Mouse (Mus musculus): ENCODE measurements around the gene Gm20388. TPM values are rescaled to one million over a fixed set of nuclear protein-coding genes. Genes with fewer than 3 reads are reported as not detected.

Gm20388 gene
- polyA plus RNA-seq, 1 experiment from 2014 or later: not detected

DNA sequence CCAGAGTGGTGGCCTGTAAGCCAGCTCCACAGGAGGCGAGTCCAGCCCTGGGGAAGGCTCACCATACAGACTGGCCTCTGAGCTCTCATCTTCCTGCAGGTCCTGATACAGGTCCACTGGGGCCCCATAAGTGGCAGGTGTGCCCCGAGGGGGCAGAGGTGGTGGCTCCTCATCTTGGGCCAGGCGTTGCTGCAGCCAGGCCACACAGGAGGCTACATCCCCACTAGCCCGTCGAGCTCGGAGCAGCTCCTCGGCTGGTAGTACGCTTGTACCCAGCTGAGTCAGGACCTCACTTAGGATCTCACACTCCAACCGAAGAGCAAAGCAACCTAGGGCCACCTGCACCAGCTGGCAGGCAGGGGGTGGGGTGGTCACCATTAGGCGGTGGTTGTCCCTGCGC is 3323.1 kb downstream of the Gm20388 start:
- Histone ChIP-seq H3K36me3 (0 out of 2 replicates have a peak, but pooled peaks cover 7% of the 10 kb centered on the region), H3K27ac (no peak overlapping the region), H3K9me3 (replicated peaks) (no peaks in the 10 kb centered on the region), H3K9ac (no peak overlapping the region), H3K4me1 (replicated peaks) (peaks cover 23% of the 10 kb centered on the region), H3K4me2 (no peak overlapping the region), H3K4me3 (replicated peaks) (no peak overlapping the region), H3K27me3 (peaks cover 33% of the 10 kb centered on the region)
- ATAC-seq (ENCODE audit: low read depth) (no peak), DNase-seq (no peak)
- 79% methylated on average over 11 of the region's 11 CpGs for WGBS (ENCODE audit: insufficient replicate concordance)

DNA sequence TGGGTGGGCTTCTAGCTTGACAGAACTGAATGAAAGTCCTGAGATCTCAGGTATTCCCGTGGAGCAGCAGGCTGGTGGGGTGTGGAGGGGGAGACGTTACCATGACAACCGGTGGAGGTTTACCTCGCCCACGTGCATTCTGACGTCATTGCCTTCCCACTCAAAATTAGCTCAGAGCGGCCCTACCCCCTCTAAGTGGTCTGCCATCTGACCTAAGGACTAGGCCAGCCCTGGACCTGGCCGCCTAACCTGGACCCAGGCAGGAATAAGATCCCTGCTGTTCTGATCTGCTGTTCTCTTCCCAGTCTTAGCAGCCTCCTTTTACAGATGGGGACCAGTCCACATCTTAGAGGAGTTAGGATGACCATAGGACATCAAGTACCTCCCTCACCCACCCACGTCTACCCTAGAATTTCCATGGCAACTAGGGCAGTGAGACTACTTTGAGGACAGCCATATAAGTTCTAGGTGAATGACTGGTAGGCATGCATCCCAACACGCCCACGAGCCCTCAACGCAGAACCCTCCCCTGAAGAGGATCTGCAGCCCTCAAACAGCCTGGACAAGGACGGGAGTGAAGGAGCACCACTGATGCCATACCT is 3324.4 kb downstream of the Gm20388 start:
- ATAC-seq (ENCODE audit: low read depth) (no peak), DNase-seq (no peak)
- Histone ChIP-seq H3K9ac (peak overlapping the region; percentile 68; the same call in 1 of the 2 replicates), H3K4me1 (replicated peaks) (peaks cover 23% of the 10 kb centered on the region), H3K27me3 (peaks cover 33% of the 10 kb centered on the region), H3K4me3 (replicated peaks) (peak overlapping the region; percentile 68), H3K9me3 (replicated peaks) (no peaks in the 10 kb centered on the region), H3K27ac (no peak overlapping the region), H3K4me2 (peak overlapping the region; percentile 96), H3K36me3 (no peaks in the 10 kb centered on the region)
- WGBS (ENCODE audit: insufficient replicate concordance): 30% methylated on average over 13 of the region's 13 CpGs

DNA sequence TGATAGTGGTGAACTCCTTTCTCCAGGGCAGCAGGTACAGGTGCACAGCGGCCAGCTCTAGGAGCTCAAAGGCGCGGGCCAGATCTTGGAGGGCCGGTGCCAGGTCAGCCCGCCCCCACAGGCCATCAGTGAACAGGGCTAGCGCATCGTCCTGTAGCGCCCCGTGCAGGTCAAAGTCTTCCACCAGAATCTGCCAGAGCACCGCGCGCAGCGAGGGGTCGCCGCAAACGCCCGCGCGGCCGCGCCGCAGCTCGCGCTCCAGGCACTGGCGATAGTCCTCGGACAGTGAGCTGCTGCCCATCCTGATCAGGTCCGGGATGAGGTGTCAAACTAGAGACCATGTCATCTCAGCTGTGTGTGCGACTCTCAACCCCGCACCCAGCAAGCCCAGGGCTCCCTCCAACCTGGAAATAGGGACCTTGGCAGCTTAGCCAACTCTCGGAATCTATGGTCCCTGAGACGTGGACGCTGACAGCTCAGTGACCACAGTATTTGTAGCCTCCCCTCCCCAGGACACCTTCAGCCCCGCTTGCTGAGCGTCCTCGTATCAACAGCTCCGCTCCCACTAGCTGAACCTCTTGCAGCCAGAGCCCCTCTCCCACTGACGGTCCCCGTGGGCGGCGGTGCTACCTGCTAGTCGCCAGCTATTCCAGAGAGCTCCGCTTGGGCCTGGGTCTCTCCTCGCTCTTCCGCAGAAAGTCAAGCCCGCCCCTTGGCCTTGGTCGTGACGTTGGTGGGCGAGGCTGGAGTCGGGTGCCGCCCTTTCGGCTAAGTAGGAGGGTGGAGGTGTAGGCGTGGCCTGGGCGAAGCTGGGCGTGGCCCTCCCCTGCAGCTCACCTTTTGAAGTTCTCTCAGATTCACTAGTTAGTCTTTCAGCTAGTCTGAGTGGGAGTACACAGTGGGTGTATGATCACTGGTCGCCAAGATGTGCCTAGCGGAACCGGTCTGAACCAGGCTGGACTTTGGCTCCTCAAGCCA is 3325.2 kb downstream of the Gm20388 start, which contains the start of gene Spata2l:
Gene Spata2l, minus strand, starts transcription at position 714 of the 978 bp plus-strand sequence.
- Histone ChIP-seq H3K27me3 (peaks cover 33% of the 10 kb centered on the region), H3K4me2 (peak within 1 kb of the TSS; percentile 96), H3K4me3 (replicated peaks) (peak within 1 kb of the TSS; percentile 68), H3K27ac (no peak within 1 kb of the TSS), H3K9ac (peak within 1 kb of the TSS; percentile 68), H3K9me3 (replicated peaks) (no peaks in the 10 kb centered on the region), H3K4me1 (replicated peaks) (peaks cover 23% of the 10 kb centered on the region), H3K36me3 (no peaks in the 10 kb centered on the region)
- 1% methylated on average over 57 of the region's 57 CpGs for WGBS (ENCODE audit: insufficient replicate concordance)
- ATAC-seq (ENCODE audit: low read depth): peak; percentile 82
- peak; percentile 85 for DNase-seq

DNA sequence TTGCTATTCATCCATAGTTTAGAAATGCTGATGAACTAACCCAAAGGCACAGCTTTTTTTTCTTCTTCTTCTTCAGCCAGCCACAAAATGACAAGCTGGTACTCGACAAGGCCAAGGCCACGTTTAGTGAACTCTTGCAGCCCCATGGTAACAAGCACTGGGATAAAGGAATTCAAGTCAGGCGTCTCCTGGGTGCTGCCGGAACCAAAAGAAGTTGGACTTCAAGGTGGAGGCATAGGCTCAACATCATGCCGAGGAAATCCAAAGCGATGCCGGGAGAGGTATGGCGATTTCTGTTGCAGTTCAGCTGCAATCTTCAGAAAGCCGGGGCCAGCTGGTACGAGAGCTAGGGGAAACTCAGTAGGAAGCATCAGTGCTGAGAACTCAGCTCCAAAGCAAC is 3328.8 kb downstream of the Gm20388 start:
- ATAC-seq (ENCODE audit: low read depth): no peak
- Histone ChIP-seq H3K27ac (no peak overlapping the region), H3K9me3 (replicated peaks) (no peaks in the 10 kb centered on the region), H3K27me3 (peaks cover 21% of the 10 kb centered on the region), H3K36me3 (0 out of 2 replicates have a peak, but pooled peaks cover under 1% of the 10 kb centered on the region), H3K4me2 (no peak overlapping the region), H3K4me3 (replicated peaks) (no peak overlapping the region), H3K9ac (no peak overlapping the region), H3K4me1 (replicated peaks) (peaks cover 23% of the 10 kb centered on the region)
- no peak for DNase-seq
- WGBS (ENCODE audit: insufficient replicate concordance): 80% methylated on average over 10 of the region's 10 CpGs

DNA sequence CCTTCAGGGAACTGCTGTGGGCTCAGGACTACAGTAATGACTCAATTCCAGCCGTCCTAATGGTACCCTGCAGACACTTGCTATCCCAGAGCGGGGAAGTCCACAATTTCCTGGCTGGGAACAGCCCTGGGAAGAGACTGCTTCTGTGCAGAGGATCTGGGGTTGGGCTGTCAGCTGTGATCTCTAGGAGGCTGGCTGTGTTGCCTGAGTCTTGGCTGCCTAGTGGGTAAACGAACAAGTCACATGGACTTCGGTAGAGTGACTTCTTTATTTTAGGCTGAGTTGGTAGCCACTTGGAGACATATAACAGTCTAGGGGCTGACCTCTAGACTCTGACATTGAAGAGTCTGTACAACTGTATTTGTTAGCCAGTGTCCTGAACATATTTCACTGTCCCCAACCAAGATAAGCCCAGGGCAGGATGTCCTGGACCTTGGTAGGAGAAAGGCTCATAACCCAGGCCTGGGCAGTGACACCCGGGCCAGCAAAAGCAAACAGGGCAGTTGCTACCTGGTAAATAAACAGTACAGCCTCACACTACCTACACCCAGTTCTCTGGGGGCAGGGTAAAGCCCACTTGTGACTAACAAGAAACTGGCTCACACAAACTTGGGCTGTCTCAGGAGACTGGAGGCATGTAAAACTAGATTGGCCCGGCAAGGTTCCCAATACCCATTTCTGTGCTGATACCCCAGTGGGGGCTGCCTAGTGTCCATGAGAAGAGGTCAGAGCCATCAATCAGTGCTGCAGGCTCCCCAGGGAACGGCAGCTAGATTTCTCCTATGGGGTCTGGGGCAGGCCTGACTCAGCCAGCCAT is 3331.7 kb downstream of the Gm20388 start:
- Histone ChIP-seq H3K27ac (no peak overlapping the region), H3K36me3 (peaks cover 18% of the 10 kb centered on the region; the same call in 1 of the 2 replicates), H3K27me3 (peaks cover 1% of the 10 kb centered on the region; the same call in 1 of the 2 replicates), H3K4me3 (replicated peaks) (no peak overlapping the region), H3K9me3 (replicated peaks) (no peaks in the 10 kb centered on the region), H3K4me2 (no peak overlapping the region), H3K9ac (no peak overlapping the region), H3K4me1 (replicated peaks) (no peaks in the 10 kb centered on the region; the same call in 1 of the 2 replicates)
- 68% methylated on average over 7 of the region's 7 CpGs for WGBS (ENCODE audit: insufficient replicate concordance)
- no peak for DNase-seq
- 0 out of 2 replicates have a peak, but pooled peaks have one; percentile 8 for ATAC-seq (ENCODE audit: low read depth)

DNA sequence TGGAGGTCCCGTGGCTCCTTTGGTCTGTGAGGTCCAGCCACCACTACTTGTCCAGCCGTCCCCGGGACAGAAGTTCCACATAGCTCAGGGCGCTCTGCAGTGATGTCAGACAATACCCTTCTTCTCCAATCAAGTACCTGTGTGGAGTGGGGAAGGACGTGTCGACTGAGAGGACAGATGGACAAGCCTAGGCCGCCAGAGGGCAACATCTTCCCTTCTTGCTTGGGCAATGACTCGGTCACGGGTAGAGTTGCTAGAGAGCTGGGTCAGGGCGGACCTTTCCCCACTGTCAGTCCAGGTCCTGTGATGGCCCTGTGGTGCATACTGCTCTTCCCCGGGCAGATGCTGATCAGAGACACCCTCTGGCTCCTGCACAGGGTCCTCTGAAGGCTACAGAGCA is 3332.4 kb downstream of the Gm20388 start:
- no peak overlapping the region for H3K4me3 ChIP-seq (replicated peaks)
- no peak for ATAC-seq (ENCODE audit: low read depth)

DNA sequence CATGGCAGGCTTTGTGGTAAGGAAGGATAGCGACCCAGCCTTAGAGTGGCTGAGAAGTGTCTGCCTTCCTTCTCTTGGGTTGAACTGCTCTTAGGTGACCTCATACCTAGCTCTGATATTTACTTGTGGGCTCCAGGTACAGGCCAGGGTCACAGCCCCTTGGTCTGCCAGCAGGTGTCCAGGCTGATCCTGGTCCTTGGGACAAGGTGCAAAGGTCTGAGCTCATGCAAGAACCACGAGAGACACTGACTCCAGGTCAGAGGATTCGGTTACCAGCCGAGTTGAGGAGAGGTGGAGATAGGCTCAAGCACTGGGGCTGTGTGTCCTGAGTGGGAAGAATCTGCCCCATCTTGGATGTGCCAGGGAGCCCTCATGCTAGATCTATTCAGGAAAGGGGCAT is 3333.7 kb downstream of the Gm20388 start:
- 69% methylated on average over 4 of the region's 4 CpGs for WGBS (ENCODE audit: insufficient replicate concordance)
- Histone ChIP-seq H3K9ac (no peak overlapping the region), H3K4me3 (replicated peaks) (no peak overlapping the region), H3K27ac (no peak overlapping the region), H3K4me1 (replicated peaks) (no peaks in the 10 kb centered on the region; the same call in 1 of the 2 replicates), H3K9me3 (replicated peaks) (no peaks in the 10 kb centered on the region), H3K4me2 (no peak overlapping the region), H3K36me3 (peaks cover 38% of the 10 kb centered on the region), H3K27me3 (no peaks in the 10 kb centered on the region)
- ATAC-seq (ENCODE audit: low read depth) (no peak), DNase-seq (no peak)

More for the DNA sequence above, 3332.4 kb downstream of the Gm20388 start:
- Histone ChIP-seq H3K4me1 (replicated peaks) (no peaks in the 10 kb centered on the region; the same call in 1 of the 2 replicates), H3K9me3 (replicated peaks) (no peaks in the 10 kb centered on the region), H3K27me3 (no peaks in the 10 kb centered on the region), H3K27ac (no peak overlapping the region), H3K36me3 (peaks cover 25% of the 10 kb centered on the region), H3K9ac (no peak overlapping the region), H3K4me2 (no peak overlapping the region)
- no peak for DNase-seq
- 60% methylated on average over 11 of the region's 11 CpGs for whole genome bisulfite sequencing (ENCODE audit: insufficient replicate concordance)

DNA sequence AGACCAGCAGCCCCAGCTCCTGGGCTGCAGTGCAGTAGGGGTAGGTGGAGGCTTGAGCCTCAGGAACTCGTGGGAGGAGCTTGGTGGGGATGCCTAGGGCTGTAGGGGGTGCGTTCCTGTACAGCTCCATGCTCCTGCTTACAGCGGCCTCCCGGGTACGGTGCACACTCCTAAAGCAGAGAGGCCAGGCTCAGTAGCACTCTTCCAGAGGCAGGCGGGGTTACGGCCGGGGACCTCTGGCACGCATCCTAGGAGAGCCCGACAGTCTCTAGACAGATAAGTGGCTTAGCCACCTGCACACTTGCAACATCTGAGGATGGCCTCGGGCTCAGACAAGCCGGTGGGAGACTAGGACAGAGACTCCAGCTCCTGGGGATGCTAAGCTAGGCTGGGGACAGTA is 3334.9 kb downstream of the Gm20388 start:
- no peaks in the 10 kb centered on the region for H3K27me3 ChIP-seq
- 81% methylated on average over 12 of the region's 12 CpGs for WGBS (ENCODE audit: insufficient replicate concordance)
- H3K36me3 ChIP-seq: peaks cover 46% of the 10 kb centered on the region
- no peak overlapping the region for H3K4me2 ChIP-seq
- DNase-seq (no peak), ATAC-seq (ENCODE audit: low read depth) (no peak)
- H3K9ac ChIP-seq: no peak overlapping the region
- H3K4me3 ChIP-seq (replicated peaks): no peak overlapping the region
- H3K9me3 ChIP-seq (replicated peaks): no peaks in the 10 kb centered on the region
- H3K27ac ChIP-seq: no peak overlapping the region
- no peaks in the 10 kb centered on the region; the same call in 1 of the 2 replicates for H3K4me1 ChIP-seq (replicated peaks)

DNA sequence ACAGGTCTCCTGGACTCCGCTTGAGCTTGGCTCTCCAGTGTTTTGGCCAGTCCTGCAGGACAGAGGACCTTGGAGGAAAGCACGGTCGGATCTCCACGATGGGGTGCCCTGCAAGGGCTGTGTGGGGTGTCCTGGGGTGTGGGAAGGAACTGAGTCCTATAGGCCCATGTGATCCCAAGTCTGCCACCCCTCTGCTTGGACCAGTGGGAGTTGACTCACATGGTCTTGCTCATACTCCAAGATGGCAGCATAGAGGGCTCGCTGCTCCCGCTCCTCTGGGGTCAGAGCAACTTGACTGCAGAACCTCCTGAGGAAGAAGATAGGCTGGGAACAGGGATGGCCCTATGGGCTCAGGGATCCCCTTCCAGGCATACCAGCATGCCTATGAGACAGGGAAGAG is 3337.1 kb downstream of the Gm20388 start:
- Histone ChIP-seq H3K4me2 (no peak overlapping the region), H3K36me3 (peaks cover 54% of the 10 kb centered on the region), H3K9me3 (replicated peaks) (no peaks in the 10 kb centered on the region), H3K4me3 (replicated peaks) (no peak overlapping the region), H3K27me3 (no peaks in the 10 kb centered on the region), H3K4me1 (replicated peaks) (peaks cover 3% of the 10 kb centered on the region), H3K27ac (no peak overlapping the region), H3K9ac (no peak overlapping the region)
- DNase-seq: no peak
- WGBS (ENCODE audit: insufficient replicate concordance): 85% methylated on average over 6 of the region's 6 CpGs
- no peak for ATAC-seq (ENCODE audit: low read depth)

DNA sequence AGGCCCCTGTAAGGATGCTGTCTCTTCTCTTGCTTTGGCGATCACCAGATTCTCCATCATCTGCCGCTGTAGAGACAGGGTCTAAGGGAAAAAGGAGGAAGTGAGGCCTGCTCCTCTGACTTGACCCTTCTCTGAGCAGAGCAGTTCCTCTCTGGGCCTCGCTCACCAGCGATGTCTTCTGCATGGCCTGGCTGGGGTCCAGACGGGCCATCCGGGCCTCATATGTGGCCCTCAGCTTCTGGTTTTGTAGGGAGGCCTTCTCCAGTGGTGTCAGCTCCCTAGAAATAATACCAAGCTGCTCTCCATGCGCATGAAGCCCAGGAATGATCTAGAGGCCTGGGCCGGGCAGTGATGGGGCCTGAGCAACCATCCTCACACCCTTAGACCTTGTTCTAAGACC is 3338.0 kb downstream of the Gm20388 start:
- H3K4me1 ChIP-seq (replicated peaks): peaks cover 12% of the 10 kb centered on the region
- no peak overlapping the region for H3K4me3 ChIP-seq (replicated peaks)
- no peak overlapping the region for H3K27ac ChIP-seq
- H3K4me2 ChIP-seq: no peak overlapping the region
- H3K9me3 ChIP-seq (replicated peaks): no peaks in the 10 kb centered on the region
- DNase-seq: no peak
- no peaks in the 10 kb centered on the region for H3K27me3 ChIP-seq
- no peak for ATAC-seq (ENCODE audit: low read depth)
- no peak overlapping the region for H3K9ac ChIP-seq
- WGBS (ENCODE audit: insufficient replicate concordance): 77% methylated on average over 8 of the region's 8 CpGs
- H3K36me3 ChIP-seq: peaks cover 54% of the 10 kb centered on the region

DNA sequence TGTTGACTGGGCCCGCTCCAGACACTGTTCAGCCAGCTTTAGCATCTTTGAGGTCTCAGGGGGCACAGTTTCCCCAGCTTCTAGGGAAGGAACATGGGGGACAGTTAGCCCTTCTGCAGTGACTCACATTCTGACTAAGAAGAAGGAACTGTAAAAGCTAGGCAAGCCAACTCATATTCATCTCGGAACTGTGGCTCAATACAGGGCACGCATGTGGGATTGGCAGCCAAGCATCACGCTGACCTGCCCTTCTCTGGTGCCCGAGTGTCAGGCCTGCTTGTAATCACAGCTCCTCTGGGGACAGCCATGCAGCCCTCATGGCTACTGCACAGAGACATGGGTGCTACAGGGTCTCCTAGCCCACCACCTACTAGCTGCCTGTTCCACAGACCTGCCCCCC is 3340.3 kb downstream of the Gm20388 start:
- peaks cover 24% of the 10 kb centered on the region for H3K4me1 ChIP-seq (replicated peaks)
- no peak overlapping the region for H3K4me3 ChIP-seq (replicated peaks)
- H3K36me3 ChIP-seq: peaks cover 52% of the 10 kb centered on the region
- H3K9ac ChIP-seq: no peak overlapping the region
- no peaks in the 10 kb centered on the region for H3K27me3 ChIP-seq
- no peak for ATAC-seq (ENCODE audit: low read depth)
- no peak overlapping the region for H3K27ac ChIP-seq
- H3K9me3 ChIP-seq (replicated peaks): no peaks in the 10 kb centered on the region
- 81% methylated on average over 5 of the region's 5 CpGs for WGBS (ENCODE audit: insufficient replicate concordance)
- no peak overlapping the region for H3K4me2 ChIP-seq
- DNase-seq: no peak

Data from liver, embryonic 13.5 days (tissue).